Mouse (Mus musculus) stomach, postnatal 0 days (tissue): ENCODE measurements around the gene Tipin.

ENCODE experiments used
- CTCF ChIP-seq: IDR thresholded peaks from 2 replicates; pipeline ENCODE4 v1.5.1; 2016; ENCODE audit warnings: antibody characterized with exemption, low read depth, mild to moderate bottlenecking, moderate library complexity
- EP300 ChIP-seq: optimal IDR thresholded peaks from 2 replicates; pipeline ENCODE3; 2016; ENCODE audit warnings: antibody characterized with exemption

DNA sequence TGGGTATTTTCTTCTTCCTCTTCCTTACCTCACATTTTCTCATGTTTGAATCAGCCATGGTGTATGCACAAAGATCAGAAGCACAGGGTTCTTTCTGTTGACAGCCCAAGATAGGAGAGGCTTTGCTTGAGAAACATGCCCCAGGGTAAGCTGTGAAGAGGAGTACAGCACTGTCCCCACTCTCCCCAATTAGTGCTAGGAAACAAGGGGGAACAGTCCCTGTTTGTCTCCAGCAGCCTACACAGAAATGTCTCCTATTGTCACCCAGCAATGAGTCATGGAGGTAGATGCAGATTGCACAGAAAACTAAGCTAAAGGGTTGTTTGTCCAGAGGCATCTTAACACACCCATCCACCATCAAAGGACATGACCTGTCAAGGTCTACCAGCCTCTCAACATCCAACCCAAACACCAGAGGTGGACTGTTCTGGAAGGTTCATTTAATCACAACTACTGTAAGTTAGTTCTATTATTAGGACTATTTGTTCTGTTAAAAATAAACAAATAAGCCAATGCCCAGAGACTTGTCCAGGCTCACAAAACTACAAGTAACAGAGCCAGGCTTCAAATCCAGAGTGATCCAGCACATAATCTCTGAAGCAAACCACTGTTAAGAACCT is 31.2 kb upstream of the Tipin start:
- TF ChIP-seq CTCF (no peak), EP300 (no peak)
